Mouse (Mus musculus) frontal cortex, adult (tissue): Measurements from ENCODE around the gene Gm49321.
A peak's percentile ranks its signal among the peaks of the same experiment; 100 is the strongest.

Source experiments
- ATAC-seq: cut with Nextera tagmentation; 2 replicates; pipeline ENCODE4 v1.9.2; 2017; ENCODE audit warnings: mild to moderate bottlenecking, moderate library complexity, mixed read lengths; ENCODE audit not compliant: low TSS enrichment

The Gm49321 gene

DNA sequence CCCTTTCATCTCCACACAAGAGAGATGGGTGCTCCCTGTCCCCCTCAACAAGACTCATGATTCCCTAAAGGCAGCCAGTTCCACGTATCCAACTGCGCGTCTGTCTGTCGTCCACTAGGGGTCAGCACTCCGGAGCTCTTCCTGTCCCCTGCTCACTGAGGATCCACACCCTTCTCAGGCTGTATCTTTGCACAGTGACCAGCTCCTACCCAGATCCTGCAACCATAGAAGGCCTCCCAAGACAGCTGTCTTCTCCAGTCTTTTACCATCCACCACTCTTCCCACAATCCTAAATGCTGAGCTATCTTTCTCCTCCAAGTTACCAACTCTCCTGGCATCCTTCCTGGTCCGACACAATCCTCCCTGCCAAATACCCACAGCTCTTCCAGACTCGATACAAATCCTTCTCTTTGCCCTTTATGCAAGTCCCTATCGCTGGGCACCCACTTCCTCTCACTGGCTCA, 72.0 kb downstream of the Gm49321 start:
- ATAC-seq: peak; percentile 76

DNA sequence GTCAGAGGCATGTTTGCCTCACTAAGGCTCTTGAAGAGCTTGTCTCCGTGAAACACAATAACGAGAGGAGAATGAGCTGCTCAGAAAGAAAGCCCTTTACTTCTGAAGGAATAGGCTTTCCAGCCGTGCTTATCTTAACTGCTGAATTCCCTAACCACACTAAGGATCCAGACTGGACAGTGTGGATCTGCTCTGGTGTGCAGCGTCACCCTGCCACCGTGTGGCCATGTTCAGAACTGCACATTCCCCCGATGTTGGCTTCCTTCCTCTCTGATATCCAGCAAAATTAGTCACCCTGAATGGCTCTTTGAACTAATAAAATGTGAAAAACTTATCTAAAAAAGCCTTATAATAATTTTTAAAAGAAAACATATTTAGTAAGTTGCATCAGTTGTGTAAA, 76.3 kb downstream of the Gm49321 start:
- peak; percentile 58 for ATAC-seq

DNA sequence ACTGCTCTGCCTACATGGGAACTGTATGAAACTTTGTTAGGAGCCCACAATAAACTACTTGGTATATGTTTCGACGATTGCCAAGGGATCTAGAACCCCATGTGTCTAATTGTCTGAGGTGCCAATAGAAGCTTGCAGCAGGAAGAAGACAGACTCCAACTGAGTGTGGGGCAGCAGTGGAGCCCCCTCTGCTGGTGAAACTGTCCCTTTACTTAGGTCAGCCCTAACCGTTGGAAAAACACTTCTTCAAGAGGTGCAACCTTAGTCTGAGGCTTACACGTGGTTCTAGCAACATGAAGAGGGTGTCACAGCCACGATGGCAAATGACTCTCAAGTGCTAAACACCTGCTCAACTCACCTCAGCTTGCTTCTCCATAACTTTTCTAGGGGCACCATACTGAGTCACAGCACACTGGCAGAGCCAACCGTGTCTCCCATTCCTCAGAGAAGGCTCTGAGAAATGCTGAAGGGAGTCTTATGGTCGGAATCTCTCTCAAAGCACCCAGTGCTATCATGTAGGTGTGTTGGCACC, 77.4 kb downstream of the Gm49321 start:
- ATAC-seq: no peak

DNA sequence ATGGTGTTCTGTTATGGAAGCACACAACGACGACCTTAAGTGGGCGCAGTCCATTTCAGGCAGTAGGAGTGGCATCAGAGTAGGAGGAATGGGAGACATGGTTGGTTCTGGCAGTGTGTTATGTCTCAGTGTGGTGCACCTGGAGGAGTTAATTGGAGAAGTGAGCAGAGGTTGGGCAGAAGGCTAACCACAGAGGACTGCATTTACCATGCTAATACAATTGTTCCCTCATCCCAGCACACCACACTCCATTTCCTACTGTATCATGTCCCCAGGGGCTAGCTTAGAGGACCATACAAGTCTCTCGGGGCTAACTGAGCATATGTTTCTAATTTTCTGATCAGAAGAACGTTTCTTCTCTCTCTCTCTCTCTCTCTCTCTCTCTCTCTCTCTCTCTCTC, 78.0 kb downstream of the Gm49321 start:
- no peak for ATAC-seq
